Mouse (Mus musculus): ENCODE data around the gene Wnk4. TPM values are rescaled to one million over a fixed set of nuclear protein-coding genes. Genes with fewer than 3 reads are reported as not detected.
A peak's percentile ranks its signal among the peaks of the same experiment; 100 is the strongest.

Gene Wnk4
- 23.5 and 28.0 TPM in 2 replicates for polyA plus RNA-seq (2015; fragmentation: Nextera tagmentation; extraction: Ambion mirVana)

- Histone ChIP-seq H3K27ac (ENCODE audit: low read length) (peak within 1 kb of the TSS; percentile 93), H3K36me3 (ENCODE audit: control insufficient read depth, insufficient read depth, low read length) (peaks cover 9% of the 10 kb centered on the region; the same call in 1 of the 2 replicates), H3K4me3 (replicated peaks; ENCODE audit: low read length) (peak within 1 kb of the TSS; percentile 62), H3K4me2 (ENCODE audit: low read depth, low read length) (peak within 1 kb of the TSS; percentile 88), H3K27me3 (ENCODE audit: control insufficient read depth, insufficient read depth, low read length) (peaks cover 13% of the 10 kb centered on the region), H3K4me1 (ENCODE audit: control insufficient read depth, insufficient read depth, low read length) (peaks cover 42% of the 10 kb centered on the region), H3K9ac (ENCODE audit: low read length) (peak within 1 kb of the TSS; percentile 83), H3K9me3 (replicated peaks; ENCODE audit: control insufficient read depth, low read length) (no peaks in the 10 kb centered on the region)
- under 1% methylated on average over 42 of the region's 43 CpGs for WGBS
- peak; percentile 86 for ATAC-seq (ENCODE audit: insufficient read depth, low FRiP score)
These were observed at the start of gene Wnk4 for GRCm38 (mm10) chr11:101259948-101260825. TSS of gene Wnk4 (plus strand) at chr11:101260567.

GRCm38 (mm10) chr11:101211970-101212369, 48.4 kb upstream of the Wnk4 start:
- Histone ChIP-seq H3K4me1 (ENCODE audit: control insufficient read depth, insufficient read depth, low read length) (no peaks in the 10 kb centered on the region), H3K9me3 (replicated peaks; ENCODE audit: control insufficient read depth, low read length) (no peaks in the 10 kb centered on the region), H3K4me2 (ENCODE audit: low read depth, low read length) (no peak overlapping the region), H3K36me3 (ENCODE audit: control insufficient read depth, insufficient read depth, low read length) (peaks cover 17% of the 10 kb centered on the region; the same call in 1 of the 2 replicates), H3K27ac (ENCODE audit: low read length) (no peak overlapping the region), H3K27me3 (ENCODE audit: control insufficient read depth, insufficient read depth, low read length) (no peaks in the 10 kb centered on the region), H3K9ac (ENCODE audit: low read length) (no peak overlapping the region), H3K4me3 (replicated peaks; ENCODE audit: low read length) (no peak overlapping the region)
- 39% methylated on average over 3 of the region's 3 CpGs for WGBS
- peak; percentile 83 for ATAC-seq (ENCODE audit: insufficient read depth, low FRiP score)

- whole genome bisulfite sequencing, result 90% methylated on average over 5 of the region's 5 CpGs
- no peak for ATAC-seq (ENCODE audit: insufficient read depth, low FRiP score)
- no peak overlapping the region for H3K4me2 ChIP-seq (ENCODE audit: low read depth, low read length)
- no peak overlapping the region for H3K4me3 ChIP-seq (replicated peaks; ENCODE audit: low read length)
- H3K27me3 ChIP-seq (ENCODE audit: control insufficient read depth, insufficient read depth, low read length), result no peaks in the 10 kb centered on the region
- H3K9ac ChIP-seq (ENCODE audit: low read length), result no peak overlapping the region
- H3K9me3 ChIP-seq (replicated peaks; ENCODE audit: control insufficient read depth, low read length), result no peaks in the 10 kb centered on the region
- 0 out of 2 replicates have a peak, but pooled peaks cover 7% of the 10 kb centered on the region for H3K36me3 ChIP-seq (ENCODE audit: control insufficient read depth, insufficient read depth, low read length)
- H3K27ac ChIP-seq (ENCODE audit: low read length), result no peak overlapping the region
- no peaks in the 10 kb centered on the region for H3K4me1 ChIP-seq (ENCODE audit: control insufficient read depth, insufficient read depth, low read length)
These were observed 43.4 kb upstream of the Wnk4 start for GRCm38 (mm10) chr11:101216936-101217335.

GRCm38 (mm10) chr11:101218436-101219055, 41.8 kb upstream of the Wnk4 start:
- Histone ChIP-seq H3K9ac (ENCODE audit: low read length) (no peak overlapping the region), H3K9me3 (replicated peaks; ENCODE audit: control insufficient read depth, low read length) (no peaks in the 10 kb centered on the region), H3K4me2 (ENCODE audit: low read depth, low read length) (no peak overlapping the region), H3K27ac (ENCODE audit: low read length) (no peak overlapping the region), H3K36me3 (ENCODE audit: control insufficient read depth, insufficient read depth, low read length) (0 out of 2 replicates have a peak, but pooled peaks cover under 1% of the 10 kb centered on the region), H3K4me1 (ENCODE audit: control insufficient read depth, insufficient read depth, low read length) (no peaks in the 10 kb centered on the region), H3K4me3 (replicated peaks; ENCODE audit: low read length) (no peak overlapping the region), H3K27me3 (ENCODE audit: control insufficient read depth, insufficient read depth, low read length) (no peaks in the 10 kb centered on the region)
- ATAC-seq (ENCODE audit: insufficient read depth, low FRiP score), result no peak
- 84% methylated on average over 10 of the region's 10 CpGs for WGBS

GRCm38 (mm10) chr11:101220853-101221252, 39.5 kb upstream of the Wnk4 start:
- WGBS, result 28% methylated on average over 2 of the region's 2 CpGs
- Histone ChIP-seq H3K36me3 (ENCODE audit: control insufficient read depth, insufficient read depth, low read length) (no peaks in the 10 kb centered on the region), H3K4me3 (replicated peaks; ENCODE audit: low read length) (no peak overlapping the region), H3K9me3 (replicated peaks; ENCODE audit: control insufficient read depth, low read length) (no peaks in the 10 kb centered on the region), H3K4me2 (ENCODE audit: low read depth, low read length) (no peak overlapping the region), H3K27ac (ENCODE audit: low read length) (peak overlapping the region; percentile 50), H3K4me1 (ENCODE audit: control insufficient read depth, insufficient read depth, low read length) (peaks cover 11% of the 10 kb centered on the region), H3K9ac (ENCODE audit: low read length) (no peak overlapping the region), H3K27me3 (ENCODE audit: control insufficient read depth, insufficient read depth, low read length) (no peaks in the 10 kb centered on the region)
- ATAC-seq (ENCODE audit: insufficient read depth, low FRiP score), result no peak

- ATAC-seq (ENCODE audit: insufficient read depth, low FRiP score), result no peak
These were observed 38.9 kb upstream of the Wnk4 start for GRCm38 (mm10) chr11:101221306-101221986.

GRCm38 (mm10) chr11:101224337-101224736, 36.0 kb upstream of the Wnk4 start:
- ATAC-seq (ENCODE audit: insufficient read depth, low FRiP score), result no peak
- Histone ChIP-seq H3K27ac (ENCODE audit: low read length) (no peak overlapping the region; the same call in 1 of the 2 replicates), H3K4me3 (replicated peaks; ENCODE audit: low read length) (no peak overlapping the region), H3K4me2 (ENCODE audit: low read depth, low read length) (no peak overlapping the region), H3K27me3 (ENCODE audit: control insufficient read depth, insufficient read depth, low read length) (no peaks in the 10 kb centered on the region), H3K4me1 (ENCODE audit: control insufficient read depth, insufficient read depth, low read length) (peaks cover 11% of the 10 kb centered on the region), H3K36me3 (ENCODE audit: control insufficient read depth, insufficient read depth, low read length) (no peaks in the 10 kb centered on the region), H3K9me3 (replicated peaks; ENCODE audit: control insufficient read depth, low read length) (no peaks in the 10 kb centered on the region), H3K9ac (ENCODE audit: low read length) (no peak overlapping the region)
- 85% methylated on average over 3 of the region's 3 CpGs for WGBS

More at GRCm38 (mm10) chr11:101221306-101221986, 38.9 kb upstream of the Wnk4 start:
- H3K4me1 ChIP-seq (ENCODE audit: control insufficient read depth, insufficient read depth, low read length), result peaks cover 11% of the 10 kb centered on the region
- no peaks in the 10 kb centered on the region for H3K27me3 ChIP-seq (ENCODE audit: control insufficient read depth, insufficient read depth, low read length)
- H3K9ac ChIP-seq (ENCODE audit: low read length), result no peak overlapping the region
- 69% methylated on average over 8 of the region's 8 CpGs for WGBS
- H3K4me3 ChIP-seq (replicated peaks; ENCODE audit: low read length), result no peak overlapping the region
- no peaks in the 10 kb centered on the region for H3K36me3 ChIP-seq (ENCODE audit: control insufficient read depth, insufficient read depth, low read length)
- peak overlapping the region; percentile 50; the same call in 1 of the 2 replicates for H3K27ac ChIP-seq (ENCODE audit: low read length)
- H3K4me2 ChIP-seq (ENCODE audit: low read depth, low read length), result no peak overlapping the region
- no peaks in the 10 kb centered on the region for H3K9me3 ChIP-seq (replicated peaks; ENCODE audit: control insufficient read depth, low read length)

- Histone ChIP-seq H3K4me3 (replicated peaks; ENCODE audit: low read length) (peak overlapping the region; percentile 84), H3K36me3 (ENCODE audit: control insufficient read depth, insufficient read depth, low read length) (no peaks in the 10 kb centered on the region), H3K27me3 (ENCODE audit: control insufficient read depth, insufficient read depth, low read length) (no peaks in the 10 kb centered on the region), H3K4me1 (ENCODE audit: control insufficient read depth, insufficient read depth, low read length) (peaks cover 20% of the 10 kb centered on the region), H3K9me3 (replicated peaks; ENCODE audit: control insufficient read depth, low read length) (no peaks in the 10 kb centered on the region), H3K4me2 (ENCODE audit: low read depth, low read length) (peak overlapping the region; percentile 72), H3K9ac (ENCODE audit: low read length) (peak overlapping the region; percentile 95), H3K27ac (ENCODE audit: low read length) (peak overlapping the region; percentile 89)
- ATAC-seq (ENCODE audit: insufficient read depth, low FRiP score), result no peak
- 17% methylated on average over 25 of the region's 25 CpGs for WGBS
These were observed 34.9 kb upstream of the Wnk4 start for GRCm38 (mm10) chr11:101225331-101226064.
